Mouse (Mus musculus): ENCODE data around the gene Kansl2.

DNA sequence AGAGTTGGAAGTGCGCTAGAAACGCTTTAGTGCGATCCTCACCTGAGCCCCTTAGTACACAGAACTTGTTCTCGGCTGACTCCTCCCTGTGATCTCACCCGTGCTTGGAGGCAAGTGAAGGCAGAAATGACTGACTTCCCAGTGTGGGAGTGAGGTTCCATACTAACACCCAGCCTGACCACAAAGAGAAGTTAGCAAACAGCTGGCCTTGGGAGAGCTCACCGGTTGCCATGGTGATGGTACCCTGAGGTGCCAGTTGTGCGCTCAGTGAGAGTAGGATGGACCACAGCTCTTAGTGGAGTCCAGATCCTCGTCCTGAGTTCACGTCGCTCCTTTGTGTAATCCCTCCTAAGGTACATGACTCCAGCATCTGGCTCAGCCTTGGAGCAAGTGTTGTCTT is 59.1 kb downstream of the Kansl2 start:
- TF ChIP-seq POLR2A (IDR thresholded peaks at IDR 0.05; ENCODE audit: low read depth, low read length) = no peak
- no peak for TF ChIP-seq CTCF (conservative IDR thresholded peaks at IDR 0.05; ENCODE audit: insufficient read depth, insufficient read length, low read depth, low read length)

Measured in kidney, adult 2 months (tissue).